Mouse (Mus musculus) ES-Bruce4 (cell line): Measurements from ENCODE around the gene Tmem138. TPM values are rescaled to one million over a fixed set of nuclear protein-coding genes. Genes with fewer than 3 reads are reported as not detected.

Experiments used
- H3K27ac ChIP-seq: 2 replicates; pipeline ENCODE4 v1.5.1; 2012; ENCODE audit warnings: low read length, inconsistent platforms; ENCODE audit not compliant: insufficient read depth
- H3K27me3 ChIP-seq: 2 replicates; pipeline ENCODE4 v1.6.1; 2012; ENCODE audit warnings: mild to moderate bottlenecking, low read length, inconsistent platforms; ENCODE audit not compliant: control insufficient read depth, poor library complexity, insufficient read depth, severe bottlenecking
- H3K36me3 ChIP-seq: 2 replicates; pipeline ENCODE4 v1.6.1; 2012; ENCODE audit warnings: inconsistent platforms, mild to moderate bottlenecking, low read length, moderate library complexity; ENCODE audit not compliant: control insufficient read depth, poor library complexity, insufficient read depth, severe bottlenecking
- H3K4me1 ChIP-seq: one replicate; pipeline ENCODE4 v1.8.1; 2011; ENCODE audit warnings: low read length; ENCODE audit not compliant: control insufficient read depth, insufficient read depth
- H3K4me3 ChIP-seq: 2 replicates; pipeline ENCODE4 v1.5.1; 2011; ENCODE audit warnings: low read depth, mild to moderate bottlenecking, low read length
- H3K9ac ChIP-seq: 2 replicates; pipeline ENCODE4 v1.6.1; 2012; ENCODE audit warnings: low read depth, mild to moderate bottlenecking, inconsistent platforms; ENCODE audit not compliant: poor library complexity, severe bottlenecking
- H3K9me3 ChIP-seq: replicated peaks from 2 replicates; pipeline ENCODE4 v1.6.1; 2012; ENCODE audit warnings: mild to moderate bottlenecking, low read length, inconsistent platforms; ENCODE audit not compliant: control insufficient read depth, poor library complexity, insufficient read depth, severe bottlenecking
- CTCF ChIP-seq: IDR thresholded peaks from one replicate; pipeline ENCODE4 v1.8.1; 2011; ENCODE audit warnings: low read depth, low read length
- EP300 ChIP-seq: IDR thresholded peaks from 2 replicates; pipeline ENCODE4 v1.6.1; 2011; ENCODE audit warnings: low read depth, low read length; ENCODE audit not compliant: insufficient read depth
- POLR2A ChIP-seq: IDR thresholded peaks from one replicate; pipeline ENCODE4 v1.8.1; 2011; ENCODE audit warnings: low read length; ENCODE audit not compliant: insufficient read depth
- polyA plus RNA-seq: library from polyadenylated mRNA; stranded (reverse); fragments of >200 nt; gene quantifications from 2 replicates; pipeline ENCODE4 v1.2.4, GENCODE M21; 2011; ENCODE audit warnings: low read depth; ENCODE audit not compliant: missing spikeins, insufficient read depth, insufficient read length

Tmem138 gene
- polyA plus RNA-seq, 1 experiment = 25.3 TPM

DNA sequence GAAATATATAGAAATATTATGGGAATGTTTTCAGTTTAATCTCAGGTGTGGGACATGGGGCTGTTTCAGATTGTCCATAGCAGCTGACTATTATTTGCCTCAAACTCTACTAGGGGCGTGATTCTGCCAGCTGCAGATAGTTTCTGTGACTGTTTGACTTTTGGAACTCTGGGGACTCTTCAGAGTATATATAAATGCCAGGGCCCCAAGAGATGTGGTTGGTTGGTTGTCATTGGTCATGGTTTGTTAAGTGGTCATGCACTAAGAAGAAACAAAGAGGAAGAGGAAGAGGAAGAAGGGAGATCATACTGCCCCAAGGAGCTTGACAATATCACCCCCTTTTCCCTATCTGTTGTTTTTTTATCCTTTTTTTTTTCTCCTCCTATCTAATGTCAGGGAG is 55.2 kb downstream of the Tmem138 start:
- Histone ChIP-seq H3K27ac (no peak overlapping the region), H3K27me3 (no peaks in the 10 kb centered on the region), H3K36me3 (peaks cover 5% of the 10 kb centered on the region), H3K9ac (no peak overlapping the region), H3K4me3 (no peak overlapping the region), H3K9me3 (no peaks in the 10 kb centered on the region), H3K4me1 (no peaks in the 10 kb centered on the region)
- TF ChIP-seq CTCF (no peak), EP300 (no peak), POLR2A (no peak)

Other genes starting within 250 kb of the Tmem138 start
- gene Syt7, start 188.3 kb downstream of the Tmem138 start, polyA plus RNA-seq = 4.1 and 4.9 TPM in 2 replicates
- gene Lrrc10b, start 119.9 kb downstream of the Tmem138 start, polyA plus RNA-seq = not detected in 2 replicates
- 0.58 and 1.4 TPM in 2 replicates for gene Ppp1r32, start 94.4 kb downstream of the Tmem138 start, polyA plus RNA-seq
- 73.5 and 76.3 TPM in 2 replicates for gene Cpsf7, start 52.1 kb downstream of the Tmem138 start, polyA plus RNA-seq
- gene Sdhaf2, start 51.2 kb downstream of the Tmem138 start, polyA plus RNA-seq = 32.9 and 39.6 TPM in 2 replicates
- 10.4 and 12.2 TPM in 2 replicates for gene Tmem216, start 21.1 kb downstream of the Tmem138 start, polyA plus RNA-seq
- 11.6 and 13.5 TPM in 2 replicates for gene Cyb561a3, start 190 bp downstream of the Tmem138 start, polyA plus RNA-seq
- 876 and 913 TPM in 2 replicates for gene Ddb1, start 28.0 kb upstream of the Tmem138 start, polyA plus RNA-seq
- gene Tkfc, start 28.3 kb upstream of the Tmem138 start, polyA plus RNA-seq = 28.1 and 29.0 TPM in 2 replicates
- 1.9 and 2.0 TPM in 2 replicates for gene Vwce, start 56.9 kb upstream of the Tmem138 start, polyA plus RNA-seq
- 2.9 and 4.1 TPM in 2 replicates for gene Pga5, start 100.7 kb upstream of the Tmem138 start, polyA plus RNA-seq
- gene Vps37c, start 111.4 kb upstream of the Tmem138 start, polyA plus RNA-seq = 11.5 and 12.3 TPM in 2 replicates
- not detected in 2 replicates for gene Cd5, start 161.6 kb upstream of the Tmem138 start, polyA plus RNA-seq